In genomic region chr4:128499980-128500379, GRCm38 (mm10) we compare ENCODE assay signal across 27 mouse cellular contexts.
A peak's percentile ranks its signal among the peaks of the same experiment; 100 is the strongest.
DNase-seq lines count a peak whose midpoint lies in the region; ATAC-seq and TF ChIP-seq lines count a peak whose summit lies in the region.
"Had no signal": no experiment of that assay in that cellular context is flagged by ENCODE, and none has a peak within 500 bp of the region (broad histone marks: within the 10 kb centered on the region; RNA-seq: fewer than 3 reads in every experiment).

No protein-coding gene starts in this region.

- peaks cover 13% of the 10 kb centered on the region for H3K36me3 ChIP-seq in hindbrain, postnatal 0 days (ENCODE audit: insufficient read depth, low read length)
- H3K36me3 ChIP-seq in hindbrain, embryonic 12.5 days = no peaks in the 10 kb centered on the region
- H3K36me3 ChIP-seq in lung, postnatal 0 days (ENCODE audit: insufficient read depth, low read length) = no peaks in the 10 kb centered on the region
- H3K36me3 ChIP-seq: heart, embryonic 13.5 days; limb, embryonic 15.5 days; lung, embryonic 15.5 days; midbrain, embryonic 10.5 days had no signal

- no peak for TF ChIP-seq EP300 in lung, postnatal 0 days (IDR thresholded peaks at IDR 0.05)

- no peaks in the 10 kb centered on the region for H3K9me3 ChIP-seq in hindbrain, postnatal 0 days (ENCODE audit: low read length)
- no peaks in the 10 kb centered on the region for H3K9me3 ChIP-seq in hindbrain, embryonic 12.5 days (replicated peaks)
- no peaks in the 10 kb centered on the region for H3K9me3 ChIP-seq in lung, postnatal 0 days (ENCODE audit: low read length)
- H3K9me3 ChIP-seq: heart, embryonic 13.5 days; limb, embryonic 15.5 days; lung, embryonic 15.5 days; midbrain, embryonic 10.5 days had no signal

- H3K4me3 ChIP-seq in cerebellum, adult 2 months (replicated peaks; ENCODE audit: insufficient read depth, low read depth, low read length) = no peak overlapping the region
- no peak overlapping the region for H3K4me3 ChIP-seq in hindbrain, postnatal 0 days (ENCODE audit: low read length)
- H3K4me3 ChIP-seq in hindbrain, embryonic 12.5 days = no peak overlapping the region
- H3K4me3 ChIP-seq in lung, postnatal 0 days (ENCODE audit: low read depth, low read length) = no peak overlapping the region
- H3K4me3 ChIP-seq: heart, adult 2 months; heart, embryonic 13.5 days; limb, embryonic 15.5 days; lung, embryonic 15.5 days; midbrain, embryonic 10.5 days had no signal

- no peak for ATAC-seq in hindbrain, postnatal 0 days
- no peak for ATAC-seq in hindbrain, embryonic 12.5 days (ENCODE audit: low FRiP score)
- ATAC-seq in lung, postnatal 0 days = no peak
- ATAC-seq: forebrain, embryonic 16.5 days had no signal

- no peaks in the 10 kb centered on the region for H3K4me1 ChIP-seq in cerebellum, adult 2 months (ENCODE audit: control insufficient read depth, insufficient read depth, low read length)
- no peaks in the 10 kb centered on the region for H3K4me1 ChIP-seq in hindbrain, postnatal 0 days (ENCODE audit: insufficient read depth, low read length)
- H3K4me1 ChIP-seq in hindbrain, embryonic 12.5 days = no peaks in the 10 kb centered on the region
- H3K4me1 ChIP-seq in lung, postnatal 0 days (ENCODE audit: insufficient read depth, low read depth, low read length) = no peaks in the 10 kb centered on the region
- H3K4me1 ChIP-seq: heart, embryonic 13.5 days; midbrain, embryonic 10.5 days had no signal

- H3K27ac ChIP-seq in cerebellum, adult 2 months (ENCODE audit: insufficient read depth, low read length) = no peak overlapping the region
- H3K27ac ChIP-seq in hindbrain, postnatal 0 days = peak overlapping the region; percentile 36; the same call in 1 of the 2 replicates
- no peak overlapping the region for H3K27ac ChIP-seq in hindbrain, embryonic 12.5 days
- H3K27ac ChIP-seq in lung, postnatal 0 days (ENCODE audit: low read length) = no peak overlapping the region
- H3K27ac ChIP-seq: heart, adult 2 months; heart, embryonic 13.5 days; hindbrain, embryonic 14.5 days; limb, embryonic 15.5 days; liver, embryonic 14.5 days; lung, embryonic 15.5 days; midbrain, embryonic 10.5 days; stomach, postnatal 0 days had no signal

- peak; percentile 6; the same call in 1 of the 2 replicates for TF ChIP-seq CTCF in cerebellum, adult 2 months (IDR thresholded peaks at IDR 0.05; ENCODE audit: borderline replicate concordance, insufficient read depth, low read depth, low read length)
- TF ChIP-seq CTCF in hindbrain, postnatal 0 days (IDR thresholded peaks at IDR 0.05; ENCODE audit: low read depth) = peak; percentile 54; the same call in 1 of the 2 replicates
- peak; percentile 16 for TF ChIP-seq CTCF in lung, postnatal 0 days (IDR thresholded peaks at IDR 0.05)
- TF ChIP-seq CTCF in brain, embryonic 14.5 days (IDR thresholded peaks at IDR 0.05; ENCODE audit: borderline replicate concordance, extremely low read depth, insufficient read depth, insufficient read length) = peak; percentile 30; the same call in 1 of the 2 replicates

- H3K27me3 ChIP-seq in cerebellum, adult 2 months (ENCODE audit: control insufficient read depth, insufficient read depth, low read length) = no peaks in the 10 kb centered on the region
- H3K27me3 ChIP-seq in hindbrain, postnatal 0 days (ENCODE audit: insufficient read depth, low read length) = no peaks in the 10 kb centered on the region
- H3K27me3 ChIP-seq in hindbrain, embryonic 12.5 days = no peaks in the 10 kb centered on the region
- no peaks in the 10 kb centered on the region for H3K27me3 ChIP-seq in lung, postnatal 0 days (replicated peaks; ENCODE audit: insufficient read depth, low read length)
- H3K27me3 ChIP-seq: heart, embryonic 13.5 days; limb, embryonic 15.5 days; lung, embryonic 15.5 days had no signal

- DNase-seq in cerebellum, adult 2 months = no peak
- DNase-seq in cerebellum, postnatal 25 days = no peak
- peak; percentile 46 for DNase-seq in hindbrain, postnatal 0 days (ENCODE audit: low spot score)
- DNase-seq in lung, postnatal 0 days (ENCODE audit: low spot score) = no peak
- DNase-seq in lung, postnatal 36 days = no peak
- DNase-seq in brain, embryonic 14.5 days (ENCODE audit: low read depth) = peak; percentile 39
- no peak for DNase-seq in adrenal gland, adult (ENCODE audit: inconsistent age in 2 of 2, low spot score in 1 of 2)
- DNase-seq: adrenal gland, postnatal 25 days; cerebellum, adult 11-12 months; cerebellum, postnatal 14 days; gastrocnemius, postnatal 36 days; heart, adult 2 months; heart, postnatal 14 days; kidney, adult 9 months; kidney, postnatal 36 days; left cerebral cortex, postnatal 4 days; right cerebral cortex, postnatal 14 days; thymus, adult 2 months had no signal

- H3K4me2 ChIP-seq in hindbrain, postnatal 0 days (ENCODE audit: low read depth, low read length) = no peak overlapping the region
- H3K4me2 ChIP-seq in hindbrain, embryonic 12.5 days (replicated peaks) = no peak overlapping the region
- no peak overlapping the region for H3K4me2 ChIP-seq in lung, postnatal 0 days (replicated peaks; ENCODE audit: low read depth, low read length)
- H3K4me2 ChIP-seq: heart, embryonic 13.5 days; hindbrain, embryonic 14.5 days; limb, embryonic 15.5 days; lung, embryonic 15.5 days had no signal

- WGBS in cerebellum, adult 2 months = 82% methylated on average over 2 of the region's 2 CpGs
- 58% methylated on average over 2 of the region's 2 CpGs for WGBS in hindbrain, postnatal 0 days
- WGBS in hindbrain, embryonic 12.5 days = 70% methylated on average over 2 of the region's 2 CpGs
- WGBS in lung, postnatal 0 days = 48% methylated on average over 2 of the region's 2 CpGs

- no peak for TF ChIP-seq POLR2A in cerebellum, adult 2 months (IDR thresholded peaks at IDR 0.05; ENCODE audit: borderline replicate concordance, insufficient read depth, low read length)
- TF ChIP-seq POLR2A in brain, embryonic 14.5 days (IDR thresholded peaks at IDR 0.05; ENCODE audit: borderline replicate concordance, extremely low read depth, insufficient read depth, insufficient read length, poor library complexity, severe bottlenecking) = no peak

- H3K9ac ChIP-seq in hindbrain, postnatal 0 days (replicated peaks; ENCODE audit: low read length) = no peak overlapping the region
- no peak overlapping the region for H3K9ac ChIP-seq in hindbrain, embryonic 12.5 days
- no peak overlapping the region for H3K9ac ChIP-seq in lung, postnatal 0 days (replicated peaks; ENCODE audit: low read depth)
- H3K9ac ChIP-seq: heart, embryonic 13.5 days; hindbrain, embryonic 14.5 days; limb, embryonic 15.5 days; liver, embryonic 14.5 days; lung, embryonic 15.5 days had no signal

Comparison
In these comparisons a context has a peak if more than half of its experiments do, and no peak if none do; other contexts are left out.
1. DNase-seq: peak in hindbrain, postnatal 0 days (single experiment) and brain, embryonic 14.5 days (single experiment); none in cerebellum, adult 2 months (0 of 2), cerebellum, postnatal 25 days (0 of 2), lung, postnatal 0 days (single experiment), lung, postnatal 36 days (single experiment) and adrenal gland, adult (0 of 2).
2. Peak in every context shown above with its lines, with median percentiles within 50 percentile points of each other: CTCF ChIP-seq.